Mouse (Mus musculus) embryonic facial prominence, embryonic 13.5 days (tissue): ENCODE measurements at regions not wholly inside any gene's neighbourhood (a gene's known extent, or its start where the extent isn't known, plus 50 kb on each side); places are given as distances from the start of the nearest gene placed in this dataset.

Experiments used
- ATAC-seq: fragments of 200-750 bp; cut with Nextera tagmentation; 2 replicates; pipeline ENCODE4 v1.8.0; 2017; ENCODE audit warnings: low read depth; ENCODE audit not compliant: insufficient number of reproducible peaks, insufficient read depth, low FRiP score, low TSS enrichment
- H3K27ac ChIP-seq: fragments of 300-500 bp; sonication (generic); 2 replicates; pipeline ENCODE4 v1.5.1; 2015; ENCODE audit warnings: moderate library complexity, mild to moderate bottlenecking, inconsistent platforms
- H3K27me3 ChIP-seq: fragments of 300-500 bp; sonication (generic); 2 replicates; pipeline ENCODE4 v1.6.1; 2015; ENCODE audit warnings: mild to moderate bottlenecking, inconsistent platforms
- H3K36me3 ChIP-seq: fragments of 300-500 bp; sonication (generic); 2 replicates; pipeline ENCODE4 v1.6.1; 2015; ENCODE audit warnings: mild to moderate bottlenecking, inconsistent platforms
- H3K4me1 ChIP-seq: fragments of 300-500 bp; sonication (generic); 2 replicates; pipeline ENCODE4 v1.6.1; 2015; ENCODE audit warnings: inconsistent platforms
- H3K4me2 ChIP-seq: fragments of 300-500 bp; sonication (generic); 2 replicates; pipeline ENCODE4 v1.6.1; 2015; ENCODE audit warnings: moderate library complexity, mild to moderate bottlenecking, inconsistent platforms
- H3K4me3 ChIP-seq: fragments of 300-500 bp; sonication (generic); 2 replicates; pipeline ENCODE4 v1.5.1; 2015; ENCODE audit warnings: mild to moderate bottlenecking, inconsistent platforms
- H3K9ac ChIP-seq: fragments of 300-500 bp; sonication (generic); 2 replicates; pipeline ENCODE4 v1.6.1; 2015; ENCODE audit warnings: mild to moderate bottlenecking, inconsistent platforms
- H3K9me3 ChIP-seq: fragments of 300-500 bp; sonication (generic); 2 replicates; pipeline ENCODE4 v1.6.1; 2016; ENCODE audit warnings: inconsistent platforms
- WGBS: fragments of 180-500 bp; shearing (Covaris S2); methylation state at CpG from one replicate; pipeline ENCODE4 v1.1.7; 2015; ENCODE audit warnings: mixed read lengths; 5-methylcytosine and 5-hydroxymethylcytosine counted together

GRCm38 (mm10) chr4:110038696-110039095 is 60.8 kb downstream of the Dmrta2 start:
- no peaks in the 10 kb centered on the region for H3K27me3 ChIP-seq
- 67% methylated on average over 5 of the region's 5 CpGs for WGBS
- H3K4me3 ChIP-seq, result no peak overlapping the region
- no peak overlapping the region for H3K27ac ChIP-seq
- H3K9ac ChIP-seq, result no peak overlapping the region
- no peak for ATAC-seq
- H3K9me3 ChIP-seq, result no peaks in the 10 kb centered on the region
- no peak overlapping the region for H3K4me2 ChIP-seq
- no peaks in the 10 kb centered on the region for H3K4me1 ChIP-seq
- H3K36me3 ChIP-seq, result no peaks in the 10 kb centered on the region

- ATAC-seq, result no peak
- WGBS, result 79% methylated on average over 17 of the region's 17 CpGs
- no peak overlapping the region for H3K9ac ChIP-seq
These were observed 67.2 kb downstream of the Dmrta2 start for GRCm38 (mm10) chr4:110044851-110045618.

GRCm38 (mm10) chr4:110045651-110046269 is 67.9 kb downstream of the Dmrta2 start:
- H3K27ac ChIP-seq, result no peak overlapping the region
- H3K9me3 ChIP-seq, result no peaks in the 10 kb centered on the region
- no peak overlapping the region for H3K4me3 ChIP-seq
- H3K4me2 ChIP-seq, result no peak overlapping the region
- peaks cover 4% of the 10 kb centered on the region for H3K4me1 ChIP-seq
- no peaks in the 10 kb centered on the region for H3K36me3 ChIP-seq
- ATAC-seq, result 0 out of 2 replicates have a peak, but pooled peaks have one; percentile 40
- 75% methylated on average over 12 of the region's 12 CpGs for WGBS
- no peak overlapping the region for H3K9ac ChIP-seq
- no peaks in the 10 kb centered on the region for H3K27me3 ChIP-seq

More at GRCm38 (mm10) chr4:110044851-110045618, 67.2 kb downstream of the Dmrta2 start:
- Histone ChIP-seq H3K9me3 (no peaks in the 10 kb centered on the region), H3K27ac (no peak overlapping the region), H3K36me3 (no peaks in the 10 kb centered on the region), H3K4me1 (no peaks in the 10 kb centered on the region), H3K27me3 (no peaks in the 10 kb centered on the region), H3K4me3 (no peak overlapping the region), H3K4me2 (no peak overlapping the region)

GRCm38 (mm10) chr4:110046270-110046651 is 68.4 kb downstream of the Dmrta2 start:
- 84% methylated on average over 11 of the region's 11 CpGs for WGBS
- no peaks in the 10 kb centered on the region for H3K36me3 ChIP-seq

GRCm38 (mm10) chr4:110050393-110051280 is 72.8 kb downstream of the Dmrta2 start:
- Histone ChIP-seq H3K27me3 (no peaks in the 10 kb centered on the region), H3K9me3 (no peaks in the 10 kb centered on the region), H3K4me3 (peak overlapping the region; percentile 53), H3K4me2 (peak overlapping the region; percentile 86), H3K27ac (no peak overlapping the region), H3K36me3 (no peaks in the 10 kb centered on the region), H3K9ac (peak overlapping the region; percentile 70), H3K4me1 (peaks cover 12% of the 10 kb centered on the region)
- peak; percentile 82 for ATAC-seq
- WGBS, result 4% methylated on average over 40 of the region's 40 CpGs

More at GRCm38 (mm10) chr4:110046270-110046651, 68.4 kb downstream of the Dmrta2 start:
- Histone ChIP-seq H3K4me3 (no peak overlapping the region), H3K27ac (no peak overlapping the region), H3K9me3 (no peaks in the 10 kb centered on the region), H3K27me3 (no peaks in the 10 kb centered on the region), H3K4me1 (peaks cover 8% of the 10 kb centered on the region), H3K4me2 (no peak overlapping the region), H3K9ac (no peak overlapping the region)
- ATAC-seq, result no peak

GRCm38 (mm10) chr4:110051281-110051665 is 73.4 kb downstream of the Dmrta2 start:
- Histone ChIP-seq H3K27me3 (no peaks in the 10 kb centered on the region), H3K9me3 (no peaks in the 10 kb centered on the region), H3K27ac (no peak overlapping the region), H3K36me3 (no peaks in the 10 kb centered on the region), H3K9ac (peak overlapping the region; percentile 70), H3K4me2 (peak overlapping the region; percentile 86), H3K4me3 (peak overlapping the region; percentile 53), H3K4me1 (peaks cover 12% of the 10 kb centered on the region)
- no peak for ATAC-seq
- 14% methylated on average over 12 of the region's 12 CpGs for WGBS

GRCm38 (mm10) chr4:110051872-110052271 is 74.0 kb downstream of the Dmrta2 start:
- no peaks in the 10 kb centered on the region for H3K36me3 ChIP-seq
- H3K9ac ChIP-seq, result no peak overlapping the region
- H3K9me3 ChIP-seq, result no peaks in the 10 kb centered on the region
- H3K4me1 ChIP-seq, result peaks cover 12% of the 10 kb centered on the region
- H3K4me2 ChIP-seq, result no peak overlapping the region
- 46% methylated on average over 10 of the region's 10 CpGs for WGBS
- no peak overlapping the region for H3K4me3 ChIP-seq
- no peak for ATAC-seq
- H3K27ac ChIP-seq, result no peak overlapping the region
- no peaks in the 10 kb centered on the region for H3K27me3 ChIP-seq

- Histone ChIP-seq H3K36me3 (no peaks in the 10 kb centered on the region), H3K4me3 (no peak overlapping the region), H3K27me3 (no peaks in the 10 kb centered on the region), H3K9ac (no peak overlapping the region), H3K4me2 (no peak overlapping the region), H3K27ac (no peak overlapping the region), H3K9me3 (no peaks in the 10 kb centered on the region), H3K4me1 (peaks cover 12% of the 10 kb centered on the region)
- 85% methylated on average over 4 of the region's 4 CpGs for WGBS
- ATAC-seq, result no peak
These were observed 75.1 kb downstream of the Dmrta2 start for GRCm38 (mm10) chr4:110052998-110053397.

- Histone ChIP-seq H3K4me2 (no peak overlapping the region), H3K9ac (no peak overlapping the region), H3K4me1 (no peaks in the 10 kb centered on the region), H3K27ac (no peak overlapping the region), H3K4me3 (no peak overlapping the region), H3K36me3 (no peaks in the 10 kb centered on the region), H3K9me3 (no peaks in the 10 kb centered on the region), H3K27me3 (no peaks in the 10 kb centered on the region)
- WGBS, result 84% methylated on average over 3 of the region's 3 CpGs
- no peak for ATAC-seq
These were observed 96.0 kb downstream of the Dmrta2 start for GRCm38 (mm10) chr4:110073836-110074235.

GRCm38 (mm10) chr4:110083371-110083770 is 105.5 kb downstream of the Dmrta2 start:
- H3K9ac ChIP-seq, result no peak overlapping the region
- no peak overlapping the region for H3K4me2 ChIP-seq
- no peaks in the 10 kb centered on the region for H3K4me1 ChIP-seq
- H3K9me3 ChIP-seq, result no peaks in the 10 kb centered on the region
- H3K36me3 ChIP-seq, result no peaks in the 10 kb centered on the region
- H3K27me3 ChIP-seq, result no peaks in the 10 kb centered on the region
- no peak overlapping the region for H3K27ac ChIP-seq
- H3K4me3 ChIP-seq, result no peak overlapping the region
- ATAC-seq, result no peak

- Histone ChIP-seq H3K9me3 (no peaks in the 10 kb centered on the region), H3K27ac (no peak overlapping the region), H3K4me2 (no peak overlapping the region), H3K27me3 (no peaks in the 10 kb centered on the region), H3K36me3 (no peaks in the 10 kb centered on the region), H3K4me3 (no peak overlapping the region), H3K4me1 (no peaks in the 10 kb centered on the region), H3K9ac (no peak overlapping the region)
- 23% methylated on average over 9 of the region's 9 CpGs for WGBS
- no peak for ATAC-seq
These were observed 109.9 kb downstream of the Dmrta2 start for GRCm38 (mm10) chr4:110087570-110088247.
